Mouse (Mus musculus) hindbrain, embryonic 15.5 days (tissue): ENCODE results near the gene Srp14. TPM values are rescaled to one million over a fixed set of nuclear protein-coding genes. Genes with fewer than 3 reads are reported as not detected.
A peak's percentile ranks its signal among the peaks of the same experiment; 100 is the strongest.

ENCODE experiments used
- ATAC-seq: fragments of 200-750 bp; cut with Nextera tagmentation; 2 replicates; pipeline ENCODE4 v1.8.0; 2017; ENCODE audit warnings: low read depth, moderate number of reproducible peaks, moderate TSS enrichment; ENCODE audit not compliant: low FRiP score
- H3K27ac ChIP-seq: fragments of 300-500 bp; sonication (generic); replicated peaks from 2 replicates; pipeline ENCODE4 v1.5.1; 2015; ENCODE audit warnings: mild to moderate bottlenecking, inconsistent platforms
- H3K27me3 ChIP-seq: fragments of 300-500 bp; sonication (generic); 2 replicates; pipeline ENCODE4 v1.6.1; 2015; ENCODE audit warnings: control low read depth, inconsistent platforms
- H3K36me3 ChIP-seq: fragments of 300-500 bp; sonication (generic); 2 replicates; pipeline ENCODE4 v1.6.1; 2015; ENCODE audit warnings: control low read depth, inconsistent platforms
- H3K4me1 ChIP-seq: fragments of 300-500 bp; sonication (generic); replicated peaks from 2 replicates; pipeline ENCODE4 v1.6.1; 2015; ENCODE audit warnings: control low read depth, inconsistent platforms
- H3K4me2 ChIP-seq: fragments of 300-500 bp; sonication (generic); 2 replicates; pipeline ENCODE4 v1.6.1; 2015; ENCODE audit warnings: moderate library complexity, mild to moderate bottlenecking, inconsistent platforms
- H3K4me3 ChIP-seq: fragments of 300-500 bp; sonication (generic); 2 replicates; pipeline ENCODE4 v1.5.1; 2015; ENCODE audit warnings: mild to moderate bottlenecking, inconsistent platforms
- H3K9ac ChIP-seq: fragments of 300-500 bp; sonication (generic); 2 replicates; pipeline ENCODE4 v1.6.1; 2015; ENCODE audit warnings: inconsistent platforms
- H3K9me3 ChIP-seq: fragments of 300-500 bp; sonication (generic); 2 replicates; pipeline ENCODE4 v1.6.1; 2016; ENCODE audit warnings: control low read depth, inconsistent platforms
- WGBS: fragments of 180-500 bp; shearing (Covaris S2); methylation state at CpG from one replicate; pipeline ENCODE4 v1.1.7; 2015; 5-methylcytosine and 5-hydroxymethylcytosine counted together
- polyA plus RNA-seq: library from polyadenylated mRNA; unstranded; fragments of >200 nt; fragmentation: Nextera tagmentation; extraction: Ambion mirVana; gene quantifications from 2 replicates; pipeline ENCODE4 v1.2.1, GENCODE M21; 2015

Srp14 gene
- polyA plus RNA-seq, 1 experiment from 2014 or later, result 314 TPM

DNA sequence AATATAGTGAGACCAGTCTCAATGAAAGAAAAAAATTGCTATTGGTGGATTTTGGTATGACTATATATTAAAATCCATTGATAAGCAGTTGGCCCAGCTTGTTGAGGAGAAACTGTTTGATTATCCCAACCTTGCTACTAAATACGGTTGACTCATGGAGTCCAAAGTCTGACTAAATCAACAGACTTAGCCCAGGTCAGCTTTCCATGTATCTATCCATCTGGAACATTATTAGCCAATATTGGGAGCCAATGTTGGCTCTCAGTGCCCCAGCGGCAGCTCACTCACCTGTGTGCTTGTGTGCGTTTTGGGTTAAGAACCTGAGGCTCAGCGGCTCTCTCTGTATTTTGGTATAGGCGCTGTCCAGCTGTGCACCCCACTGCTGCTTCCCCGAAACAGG is 28.5 kb downstream of the Srp14 start:
- WGBS, result 91% methylated on average over 6 of the region's 6 CpGs
- Histone ChIP-seq H3K4me1 (peaks cover 8% of the 10 kb centered on the region; the same call in 1 of the 2 replicates), H3K4me3 (no peak overlapping the region), H3K9me3 (no peaks in the 10 kb centered on the region), H3K9ac (no peak overlapping the region), H3K36me3 (peaks cover 12% of the 10 kb centered on the region), H3K27ac (no peak overlapping the region), H3K4me2 (no peak overlapping the region), H3K27me3 (no peaks in the 10 kb centered on the region)
- no peak for ATAC-seq

DNA sequence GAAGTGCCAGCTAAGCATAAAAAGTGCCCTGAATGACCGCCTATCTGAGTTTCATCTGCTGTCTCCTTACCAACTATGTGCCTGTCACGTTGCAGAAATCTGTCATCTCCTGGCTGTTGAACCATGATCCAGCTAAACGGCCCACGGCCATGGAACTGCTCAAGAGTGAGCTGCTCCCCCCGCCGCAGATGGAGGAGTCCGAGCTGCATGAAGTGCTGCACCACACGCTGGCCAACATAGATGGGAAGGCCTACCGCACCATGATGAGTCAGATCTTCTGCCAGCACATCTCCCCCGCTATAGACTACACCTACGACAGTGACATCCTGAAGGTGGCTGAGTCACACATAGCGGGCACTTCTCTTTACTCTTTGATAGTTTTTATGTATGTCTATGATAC is 31.3 kb downstream of the Srp14 start:
- WGBS, result 70% methylated on average over 12 of the region's 12 CpGs
- Histone ChIP-seq H3K9me3 (no peaks in the 10 kb centered on the region), H3K4me3 (no peak overlapping the region), H3K4me2 (no peak overlapping the region), H3K27me3 (no peaks in the 10 kb centered on the region), H3K9ac (no peak overlapping the region), H3K36me3 (peaks cover 22% of the 10 kb centered on the region), H3K4me1 (peaks cover 16% of the 10 kb centered on the region), H3K27ac (no peak overlapping the region)
- ATAC-seq, result no peak

DNA sequence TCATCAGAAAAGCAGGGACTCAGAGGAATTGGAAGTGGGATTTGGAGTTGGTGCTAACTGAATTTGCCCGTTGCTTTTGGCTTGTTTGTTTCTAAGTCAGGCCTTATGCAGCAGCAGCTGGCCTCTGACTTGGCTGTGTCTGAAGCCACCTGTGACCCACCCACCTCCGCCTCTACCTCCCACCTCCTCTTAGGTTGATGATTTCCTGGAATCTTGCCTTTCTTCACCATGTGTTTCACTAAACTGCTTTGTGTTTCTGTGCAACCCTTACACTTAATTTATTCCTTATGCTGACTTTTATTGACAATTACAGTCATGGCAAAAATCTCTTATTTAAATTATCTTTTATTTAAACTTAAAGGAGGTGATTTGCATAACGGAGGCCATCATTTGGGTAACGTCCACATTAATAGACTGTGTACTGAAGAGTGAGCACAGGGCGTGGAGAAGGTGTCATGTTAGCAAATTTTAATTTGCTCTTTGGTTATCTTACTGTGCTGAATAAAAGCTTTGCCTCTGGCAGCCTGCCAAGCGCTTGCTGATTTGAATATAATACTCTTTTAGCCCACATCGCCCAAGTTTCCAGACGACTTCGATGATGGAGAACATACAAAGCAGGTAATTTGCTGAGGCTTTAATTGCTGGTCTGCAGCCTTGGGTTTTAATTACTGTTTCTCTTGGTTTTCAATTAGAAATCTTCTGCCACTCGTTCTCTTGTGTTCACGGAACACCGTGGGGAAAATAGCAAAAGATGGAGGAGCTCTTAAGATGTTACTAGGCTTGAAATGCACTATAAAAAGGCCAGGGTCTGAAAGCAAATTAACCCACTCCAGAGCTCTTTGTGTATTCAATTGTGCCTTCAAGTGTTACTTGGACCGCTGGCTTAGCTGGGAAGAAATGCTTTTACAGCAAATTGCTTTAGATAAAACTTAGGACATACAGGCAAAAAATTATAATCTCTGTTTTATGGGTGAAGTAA is 33.5 kb downstream of the Srp14 start:
- H3K9me3 ChIP-seq, result no peaks in the 10 kb centered on the region
- H3K36me3 ChIP-seq, result peaks cover 22% of the 10 kb centered on the region
- H3K4me2 ChIP-seq, result no peak overlapping the region
- H3K27ac ChIP-seq, result peak overlapping the region; percentile 48; the same call in 1 of the 2 replicates
- no peak overlapping the region for H3K9ac ChIP-seq
- H3K27me3 ChIP-seq, result no peaks in the 10 kb centered on the region
- no peak overlapping the region for H3K4me3 ChIP-seq
- ATAC-seq, result peak; percentile 76; the same call in 1 of the 2 replicates
- WGBS, result 35% methylated on average over 13 of the region's 13 CpGs
- H3K4me1 ChIP-seq, result peaks cover 16% of the 10 kb centered on the region

DNA sequence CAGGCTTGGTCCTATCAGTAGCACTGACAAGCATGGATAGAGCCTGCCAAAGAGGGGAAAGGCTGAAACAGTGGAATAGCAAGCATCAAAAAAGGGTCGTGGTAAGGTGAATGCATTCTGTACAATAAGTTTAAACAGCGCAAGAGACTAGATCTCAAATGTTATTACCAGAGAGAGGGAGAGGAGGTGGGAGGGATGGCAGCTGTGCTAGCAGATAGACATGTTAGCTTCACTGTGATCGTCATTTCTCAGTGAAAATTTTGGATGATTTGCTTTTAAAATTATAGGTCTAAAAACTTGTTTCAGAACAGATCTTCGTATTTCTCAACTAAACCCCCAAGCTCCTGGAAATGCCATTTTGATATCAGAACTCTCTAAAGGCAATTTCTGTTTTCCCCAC is 36.8 kb downstream of the Srp14 start:
- no peaks in the 10 kb centered on the region for H3K9me3 ChIP-seq
- no peak overlapping the region for H3K4me3 ChIP-seq
- peaks cover 16% of the 10 kb centered on the region for H3K4me1 ChIP-seq
- H3K27me3 ChIP-seq, result no peaks in the 10 kb centered on the region
- peaks cover 20% of the 10 kb centered on the region for H3K36me3 ChIP-seq
- no peak overlapping the region for H3K9ac ChIP-seq
- ATAC-seq, result no peak
- 90% methylated on average over 4 of the region's 4 CpGs for WGBS
- no peak overlapping the region for H3K4me2 ChIP-seq
- no peak overlapping the region for H3K27ac ChIP-seq

DNA sequence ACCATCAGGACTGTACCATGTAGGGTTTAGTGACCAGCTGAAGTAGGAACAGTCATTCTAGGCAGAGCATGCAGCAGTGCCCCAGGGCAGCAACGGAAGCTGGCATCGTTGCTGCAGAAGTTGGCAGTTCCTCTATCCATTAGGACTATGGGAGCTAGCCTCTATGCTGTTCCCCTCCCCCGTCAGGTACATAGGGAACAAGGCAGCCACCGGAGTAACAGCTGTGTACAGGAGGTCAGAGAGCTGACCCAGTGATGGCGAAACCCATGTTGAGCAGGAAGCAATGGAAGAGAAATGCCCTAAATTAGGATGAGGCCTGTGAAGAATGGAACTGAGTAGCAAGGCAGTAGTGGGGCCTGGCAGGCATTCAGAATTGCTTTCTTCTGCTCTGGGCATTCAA is 37.3 kb downstream of the Srp14 start:
- H3K4me1 ChIP-seq, result peaks cover 16% of the 10 kb centered on the region
- peaks cover 20% of the 10 kb centered on the region for H3K36me3 ChIP-seq
- no peak overlapping the region for H3K27ac ChIP-seq
- H3K27me3 ChIP-seq, result no peaks in the 10 kb centered on the region
- ATAC-seq, result no peak; the same call in 1 of the 2 replicates
- H3K4me3 ChIP-seq, result no peak overlapping the region
- H3K9ac ChIP-seq, result no peak overlapping the region
- no peak overlapping the region for H3K4me2 ChIP-seq
- 71% methylated on average over 5 of the region's 5 CpGs for WGBS
- no peaks in the 10 kb centered on the region for H3K9me3 ChIP-seq

DNA sequence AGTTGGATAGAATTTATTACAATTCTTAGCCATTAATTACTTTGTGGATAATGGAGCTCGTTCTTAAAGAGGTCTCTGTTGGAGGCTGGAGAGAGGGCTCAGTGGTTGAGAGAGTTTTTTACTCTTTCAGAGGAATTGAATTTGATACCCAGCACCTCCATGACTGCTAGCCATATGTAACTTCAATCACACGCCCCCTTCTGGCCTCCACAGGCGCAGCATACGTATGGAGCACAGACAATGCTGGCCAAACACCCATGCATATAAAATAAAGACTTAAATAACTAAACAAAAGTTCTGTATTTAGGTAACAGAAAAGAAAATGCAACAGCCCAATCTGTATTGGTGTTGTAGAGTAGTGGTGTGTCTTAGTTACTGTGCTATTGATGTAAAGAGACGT is 47.9 kb downstream of the Srp14 start:
- H3K4me3 ChIP-seq, result no peak overlapping the region
- H3K4me1 ChIP-seq, result no peaks in the 10 kb centered on the region
- peaks cover 54% of the 10 kb centered on the region for H3K36me3 ChIP-seq
- no peak overlapping the region for H3K4me2 ChIP-seq
- no peaks in the 10 kb centered on the region for H3K27me3 ChIP-seq
- H3K27ac ChIP-seq, result no peak overlapping the region
- ATAC-seq, result no peak
- WGBS, result 65% methylated on average over 5 of the region's 5 CpGs
- H3K9me3 ChIP-seq, result no peaks in the 10 kb centered on the region
- H3K9ac ChIP-seq, result no peak overlapping the region

DNA sequence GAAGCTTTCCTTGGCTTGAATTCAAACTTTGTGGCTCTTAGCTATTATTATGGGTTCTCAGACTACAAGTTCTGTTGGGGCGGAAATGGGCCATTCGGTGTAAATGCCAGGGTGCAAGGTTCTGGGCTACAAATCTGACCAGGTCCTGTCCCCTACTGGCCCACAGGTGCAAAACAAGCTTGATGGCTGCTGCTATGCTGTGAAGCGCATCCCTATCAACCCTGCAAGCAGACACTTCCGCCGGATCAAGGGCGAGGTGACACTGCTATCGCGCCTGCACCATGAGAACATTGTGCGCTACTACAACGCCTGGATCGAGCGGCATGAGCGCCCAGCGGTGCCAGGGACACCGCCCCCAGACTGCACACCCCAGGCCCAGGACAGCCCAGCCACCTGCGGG is 48.9 kb downstream of the Srp14 start:
- Histone ChIP-seq H3K27ac (no peak overlapping the region), H3K9ac (no peak overlapping the region), H3K27me3 (no peaks in the 10 kb centered on the region), H3K4me2 (no peak overlapping the region), H3K9me3 (no peaks in the 10 kb centered on the region), H3K36me3 (peaks cover 47% of the 10 kb centered on the region), H3K4me3 (no peak overlapping the region), H3K4me1 (no peaks in the 10 kb centered on the region)
- 88% methylated on average over 16 of the region's 16 CpGs for WGBS
- ATAC-seq, result no peak

DNA sequence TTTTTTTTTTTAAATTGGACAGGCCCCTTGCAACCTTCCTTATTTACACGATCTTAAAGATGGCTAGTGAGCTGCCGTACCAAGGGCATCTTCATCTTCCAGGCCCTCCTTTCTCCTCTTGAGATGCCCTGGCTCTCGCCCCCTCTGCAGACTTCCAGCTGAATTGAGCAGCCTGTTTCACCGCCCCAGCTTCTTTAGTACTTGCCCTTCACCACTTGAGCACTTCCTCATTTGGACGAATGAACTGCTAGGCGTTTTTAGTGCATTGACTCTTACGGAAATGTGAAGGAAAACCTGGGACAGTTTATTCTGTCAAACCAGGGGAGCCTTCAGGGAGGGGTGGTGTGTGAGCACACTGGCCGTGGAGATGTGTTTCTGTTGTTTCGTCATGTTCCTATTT is 50.2 kb downstream of the Srp14 start:
- H3K36me3 ChIP-seq, result peaks cover 47% of the 10 kb centered on the region
- no peak for ATAC-seq
- H3K27ac ChIP-seq, result no peak overlapping the region
- H3K4me3 ChIP-seq, result no peak overlapping the region
- no peak overlapping the region for H3K4me2 ChIP-seq
- no peaks in the 10 kb centered on the region for H3K27me3 ChIP-seq
- WGBS, result 89% methylated on average over 9 of the region's 9 CpGs
- no peak overlapping the region for H3K9ac ChIP-seq
- H3K4me1 ChIP-seq, result no peaks in the 10 kb centered on the region
- H3K9me3 ChIP-seq, result no peaks in the 10 kb centered on the region

DNA sequence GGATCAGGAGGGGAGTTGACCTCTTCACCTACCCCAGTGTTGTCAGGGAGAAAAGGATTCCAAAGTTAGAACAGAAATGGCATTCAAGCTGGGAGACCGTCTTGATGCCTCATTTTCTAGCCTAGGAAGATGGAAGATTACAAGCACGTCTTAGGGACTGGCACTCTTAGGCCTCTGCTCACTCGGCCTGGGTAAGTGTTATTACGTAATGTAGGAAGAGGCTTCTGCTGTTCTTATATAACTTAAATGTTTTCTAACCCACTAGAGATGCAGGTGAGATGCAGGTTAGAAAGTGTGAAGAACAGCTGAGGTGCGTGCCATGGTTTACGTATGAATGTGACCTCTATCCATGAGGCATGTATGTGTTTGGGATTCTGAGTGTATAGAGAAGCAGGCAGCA is 51.2 kb downstream of the Srp14 start:
- H3K27me3 ChIP-seq, result no peaks in the 10 kb centered on the region
- H3K4me3 ChIP-seq, result no peak overlapping the region
- ATAC-seq, result no peak
- no peak overlapping the region for H3K9ac ChIP-seq
- no peak overlapping the region for H3K27ac ChIP-seq
- no peaks in the 10 kb centered on the region for H3K9me3 ChIP-seq
- peaks cover 37% of the 10 kb centered on the region for H3K36me3 ChIP-seq
- WGBS, result 81% methylated on average over 6 of the region's 6 CpGs
- H3K4me1 ChIP-seq, result no peaks in the 10 kb centered on the region
- H3K4me2 ChIP-seq, result no peak overlapping the region

Other genes starting within 250 kb of the Srp14 start
- gene Fsip1, start 222.7 kb downstream of the Srp14 start, polyA plus RNA-seq, result 2.8 and 3.4 TPM in 2 replicates
- 7.6 and 8.3 TPM in 2 replicates for gene Gpr176, start 106.3 kb downstream of the Srp14 start, polyA plus RNA-seq
- 8.9 and 9.3 TPM in 2 replicates for gene Eif2ak4, start 91.1 kb downstream of the Srp14 start, polyA plus RNA-seq
- 1.7 and 3.1 TPM in 2 replicates for gene Bmf, start 70.0 kb upstream of the Srp14 start, polyA plus RNA-seq
- 15.3 and 19.0 TPM in 2 replicates for gene Bub1b, start 118.5 kb upstream of the Srp14 start, polyA plus RNA-seq
- gene Pak6, start 183.6 kb upstream of the Srp14 start, polyA plus RNA-seq, result 46.9 and 48.6 TPM in 2 replicates
- 0.05 TPM in 1 of 2 replicates, not detected in the other for gene Ankrd63, start 224.3 kb upstream of the Srp14 start, polyA plus RNA-seq
- 0.80 and 0.96 TPM in 2 replicates for gene Plcb2, start 248.7 kb upstream of the Srp14 start, polyA plus RNA-seq